Mouse (Mus musculus) kidney, postnatal 0 days (tissue): ENCODE results near the gene Tbc1d25. TPM values are rescaled to one million over a fixed set of nuclear protein-coding genes. Genes with fewer than 3 reads are reported as not detected.

Experiments
- ATAC-seq: fragments of 200-750 bp; cut with Nextera tagmentation; replicated peaks from 2 replicates; pipeline ENCODE4 v1.8.0; 2017; ENCODE audit warnings: low read depth, moderate number of reproducible peaks, moderate TSS enrichment, moderate library complexity; ENCODE audit not compliant: low FRiP score
- DNase-seq: peaks from one replicate; pipeline ENCODE4 v3.0.0-alpha.2; 2016; ENCODE audit warnings: low spot score
- H3K27ac ChIP-seq: fragments of 300-500 bp; sonication (generic); 2 replicates; pipeline ENCODE4 v1.5.1; 2014; ENCODE audit warnings: mild to moderate bottlenecking
- H3K27me3 ChIP-seq: fragments of 300-500 bp; sonication (generic); 2 replicates; pipeline ENCODE4 v1.6.1; 2014; ENCODE audit warnings: low read length, mixed read lengths; ENCODE audit not compliant: insufficient read depth
- H3K36me3 ChIP-seq: fragments of 300-500 bp; sonication (generic); 2 replicates; pipeline ENCODE4 v1.6.1; 2014; ENCODE audit warnings: low read length, mixed read lengths; ENCODE audit not compliant: insufficient read depth
- H3K4me1 ChIP-seq: fragments of 300-500 bp; sonication (generic); replicated peaks from 2 replicates; pipeline ENCODE4 v1.6.1; 2014; ENCODE audit warnings: antibody characterized with exemption, low read length, mixed read lengths; ENCODE audit not compliant: insufficient read depth
- H3K4me2 ChIP-seq: fragments of 300-500 bp; sonication (generic); 2 replicates; pipeline ENCODE4 v1.6.1; 2014; ENCODE audit warnings: mild to moderate bottlenecking, low read length, moderate library complexity, mixed read lengths
- H3K4me3 ChIP-seq: fragments of 300-500 bp; sonication (generic); replicated peaks from 2 replicates; pipeline ENCODE4 v1.5.1; 2014; ENCODE audit warnings: low read depth, low read length
- H3K9ac ChIP-seq: fragments of 300-500 bp; sonication (generic); 2 replicates; pipeline ENCODE4 v1.6.1; 2014; ENCODE audit warnings: low read depth, low read length
- H3K9me3 ChIP-seq: fragments of 300-500 bp; sonication (generic); replicated peaks from 2 replicates; pipeline ENCODE4 v1.6.1; 2016; ENCODE audit warnings: low read length, inconsistent platforms, mixed read lengths
- CTCF ChIP-seq: IDR thresholded peaks from 2 replicates; pipeline ENCODE4 v1.5.1; 2016; ENCODE audit warnings: antibody characterized with exemption, low read depth, mild to moderate bottlenecking, moderate library complexity
- WGBS: fragments of 180-500 bp; shearing (Covaris S2); extraction: QIAGEN DNeasy Blood & Tissue Kit; methylation state at CpG from one replicate; pipeline ENCODE4 v1.1.7; 2014; 5-methylcytosine and 5-hydroxymethylcytosine counted together
- polyA plus RNA-seq: library from polyadenylated mRNA; unstranded; fragments of >200 nt; fragmentation: Nextera tagmentation; extraction: Ambion mirVana; gene quantifications from 2 replicates; pipeline ENCODE4 v1.2.1, GENCODE M21; 2015

Gene Tbc1d25
- polyA plus RNA-seq, 1 experiment from 2014 or later = 10.4 TPM

- Histone ChIP-seq H3K36me3 (no peaks in the 10 kb centered on the region), H3K27me3 (no peaks in the 10 kb centered on the region), H3K4me3 (peak overlapping the region; percentile 45; the same call in 1 of the 2 replicates), H3K4me2 (peak overlapping the region; percentile 62), H3K27ac (no peak overlapping the region), H3K9me3 (no peaks in the 10 kb centered on the region), H3K9ac (no peak overlapping the region), H3K4me1 (no peaks in the 10 kb centered on the region)
- DNase-seq (no peak), ATAC-seq (no peak)
- no peak for TF ChIP-seq CTCF
- WGBS = 47% methylated on average over 7 of the region's 7 CpGs
These were observed 29.6 kb upstream of the Tbc1d25 start for GRCm38 (mm10) chrX:8205551-8205950.

- DNase-seq (no peak), ATAC-seq (no peak)
- H3K27ac ChIP-seq = no peak overlapping the region
- no peak overlapping the region for H3K4me2 ChIP-seq
- no peaks in the 10 kb centered on the region for H3K4me1 ChIP-seq
- no peak for TF ChIP-seq CTCF
- no peaks in the 10 kb centered on the region for H3K27me3 ChIP-seq
- no peak overlapping the region for H3K9ac ChIP-seq
- H3K4me3 ChIP-seq = no peak overlapping the region
- 79% methylated on average over 4 of the region's 4 CpGs for WGBS
- no peaks in the 10 kb centered on the region for H3K9me3 ChIP-seq
- H3K36me3 ChIP-seq = no peaks in the 10 kb centered on the region
These were observed 29.1 kb upstream of the Tbc1d25 start for GRCm38 (mm10) chrX:8205088-8205487.

GRCm38 (mm10) chrX:8204076-8204475 lies 28.1 kb upstream of the Tbc1d25 start:
- TF ChIP-seq CTCF = no peak
- DNase-seq (no peak), ATAC-seq (no peak)
- Histone ChIP-seq H3K27me3 (no peaks in the 10 kb centered on the region), H3K4me2 (no peak overlapping the region), H3K4me3 (no peak overlapping the region), H3K36me3 (no peaks in the 10 kb centered on the region), H3K27ac (no peak overlapping the region), H3K4me1 (no peaks in the 10 kb centered on the region), H3K9me3 (no peaks in the 10 kb centered on the region), H3K9ac (no peak overlapping the region)
- 84% methylated on average over 10 of the region's 10 CpGs for WGBS

GRCm38 (mm10) chrX:8203105-8203504 lies 27.1 kb upstream of the Tbc1d25 start:
- Histone ChIP-seq H3K4me3 (no peak overlapping the region), H3K4me2 (no peak overlapping the region), H3K27me3 (no peaks in the 10 kb centered on the region), H3K4me1 (no peaks in the 10 kb centered on the region), H3K9me3 (no peaks in the 10 kb centered on the region), H3K36me3 (no peaks in the 10 kb centered on the region), H3K27ac (no peak overlapping the region), H3K9ac (no peak overlapping the region)
- no peak for TF ChIP-seq CTCF
- DNase-seq (no peak), ATAC-seq (no peak)
- WGBS = 84% methylated on average over 14 of the region's 14 CpGs

- Histone ChIP-seq H3K36me3 (no peaks in the 10 kb centered on the region), H3K27me3 (no peaks in the 10 kb centered on the region), H3K4me3 (peak within 1 kb of the TSS; percentile 46), H3K4me2 (peak within 1 kb of the TSS; percentile 63), H3K4me1 (no peaks in the 10 kb centered on the region), H3K9me3 (no peaks in the 10 kb centered on the region), H3K9ac (peak within 1 kb of the TSS; percentile 60; the same call in 1 of the 2 replicates), H3K27ac (peak within 1 kb of the TSS; percentile 50; the same call in 1 of the 2 replicates)
- no peak for ATAC-seq
- no peak for TF ChIP-seq CTCF
- 41% methylated on average over 10 of the region's 10 CpGs for WGBS
- no peak for DNase-seq
These were observed 17.4 kb upstream of the Tbc1d25 start, which contains the start of gene Ebp for GRCm38 (mm10) chrX:8193419-8193723. Gene Ebp, minus strand, starts transcription at chrX:8193512.

- Histone ChIP-seq H3K27ac (peak overlapping the region; percentile 50; the same call in 1 of the 2 replicates), H3K36me3 (no peaks in the 10 kb centered on the region), H3K27me3 (no peaks in the 10 kb centered on the region), H3K4me3 (peak overlapping the region; percentile 46), H3K9me3 (no peaks in the 10 kb centered on the region), H3K4me1 (no peaks in the 10 kb centered on the region), H3K9ac (peak overlapping the region; percentile 60; the same call in 1 of the 2 replicates), H3K4me2 (peak overlapping the region; percentile 63)
- peak; percentile 85 for DNase-seq
- TF ChIP-seq CTCF = no peak
- WGBS = 23% methylated on average over 38 of the region's 38 CpGs
- peak; percentile 98 for ATAC-seq
These were observed 16.8 kb upstream of the Tbc1d25 start for GRCm38 (mm10) chrX:8192640-8193418.
